Mouse (Mus musculus) embryo, embryonic 11.5 days (tissue): ENCODE measurements at regions not wholly inside any gene's neighbourhood (a gene's known extent, or its start where the extent isn't known, plus 50 kb on each side); places are given as distances from the start of the nearest gene placed in this dataset.
"Not testable (repeated sequence)": the region's sequence is repeated elsewhere in the genome, so short reads cannot be mapped to it uniquely, and the experiment has no call there.

Experiments
- DNase-seq: peaks from one replicate; pipeline ENCODE4 v3.0.0-alpha.2; 2012; ENCODE audit warnings: low read depth, low spot score

DNA sequence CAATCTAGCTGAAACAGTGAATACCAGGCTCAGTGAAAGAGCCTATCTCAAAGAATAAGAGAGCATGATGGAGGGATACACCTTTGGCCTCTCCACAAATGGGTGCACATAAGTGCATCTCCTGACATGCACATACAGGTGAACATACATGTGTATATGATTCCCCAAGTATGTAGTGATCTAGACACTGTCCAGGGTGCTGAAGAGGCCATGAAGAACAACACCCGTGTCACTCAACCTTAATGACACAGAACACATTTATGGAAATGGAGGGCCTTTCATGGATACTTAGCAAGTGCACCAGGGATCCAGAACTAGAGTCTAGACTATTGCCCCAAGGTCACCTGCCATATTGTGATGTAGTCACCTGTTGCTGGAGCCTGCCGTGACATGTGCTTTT lies 56.9 kb downstream of the Spata19 start:
- DNase-seq, result peak; percentile 23

DNA sequence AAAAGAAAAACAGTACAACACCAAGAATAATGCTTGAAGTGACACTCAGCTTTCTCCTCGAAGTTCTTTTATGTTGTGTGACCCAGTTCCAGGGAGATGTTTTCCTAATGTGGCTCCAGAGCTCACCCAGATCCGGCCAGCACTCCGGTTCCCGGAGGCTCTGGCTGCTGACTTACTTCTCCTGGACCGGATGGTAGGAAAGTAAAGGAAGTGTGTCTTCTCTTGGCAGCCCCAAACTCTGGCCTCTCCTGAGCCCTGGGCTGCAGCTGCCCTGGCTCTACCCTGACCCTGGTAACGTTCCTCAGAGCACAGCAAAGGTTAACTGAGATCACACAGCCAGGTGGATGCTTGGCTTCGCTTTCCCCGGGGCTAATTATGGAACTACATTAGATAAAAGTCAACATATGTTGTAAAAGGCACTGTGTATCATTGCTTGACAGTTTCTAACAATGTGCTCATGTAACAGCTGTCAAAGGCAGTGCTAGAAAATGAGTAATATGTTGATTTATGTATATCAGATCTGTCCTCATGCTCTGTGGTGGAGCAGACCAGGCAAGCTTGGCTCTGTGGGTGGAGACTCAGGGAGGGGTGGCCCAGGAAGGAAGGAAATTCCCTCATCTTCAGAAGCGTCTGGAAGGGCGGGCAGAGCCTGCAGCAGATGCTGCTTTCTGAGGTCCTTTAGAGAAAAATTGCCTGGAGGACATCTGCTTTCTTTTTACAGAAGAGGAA lies 57.5 kb downstream of the Spata19 start:
- no peak for DNase-seq

DNA sequence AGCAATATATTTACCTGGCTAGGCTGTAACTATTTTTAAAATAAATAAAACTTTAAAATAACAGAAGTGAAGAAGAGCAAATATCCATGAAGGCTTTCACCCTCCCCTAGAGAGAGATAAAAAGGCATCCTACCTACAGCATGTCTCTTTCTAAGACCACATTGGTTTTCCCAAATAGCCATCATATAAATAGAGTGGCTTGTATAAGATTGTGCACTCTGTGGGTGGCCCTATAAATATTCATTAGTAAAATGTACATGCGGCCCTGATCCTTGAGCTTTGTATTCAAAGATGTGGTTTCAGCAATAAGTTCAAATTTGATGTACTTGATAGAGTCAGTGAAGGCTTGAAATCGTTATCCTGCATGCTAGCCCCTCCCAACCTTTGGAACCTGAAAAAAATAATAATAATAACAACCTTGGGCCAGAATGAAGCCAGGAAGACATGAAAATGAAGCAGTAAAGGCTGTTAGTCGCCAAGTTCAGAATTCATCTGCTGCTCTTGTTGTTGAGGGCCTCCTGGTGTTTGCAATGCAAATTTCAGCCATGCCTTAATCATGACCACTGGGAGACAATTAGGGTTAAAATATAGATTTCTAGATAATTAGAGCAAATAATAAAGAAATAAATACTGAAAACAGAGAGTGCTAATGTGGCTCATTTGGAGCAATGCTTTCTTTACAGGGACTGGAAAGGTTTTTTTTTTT lies 61.9 kb downstream of the Spata19 start:
- no peak for DNase-seq

DNA sequence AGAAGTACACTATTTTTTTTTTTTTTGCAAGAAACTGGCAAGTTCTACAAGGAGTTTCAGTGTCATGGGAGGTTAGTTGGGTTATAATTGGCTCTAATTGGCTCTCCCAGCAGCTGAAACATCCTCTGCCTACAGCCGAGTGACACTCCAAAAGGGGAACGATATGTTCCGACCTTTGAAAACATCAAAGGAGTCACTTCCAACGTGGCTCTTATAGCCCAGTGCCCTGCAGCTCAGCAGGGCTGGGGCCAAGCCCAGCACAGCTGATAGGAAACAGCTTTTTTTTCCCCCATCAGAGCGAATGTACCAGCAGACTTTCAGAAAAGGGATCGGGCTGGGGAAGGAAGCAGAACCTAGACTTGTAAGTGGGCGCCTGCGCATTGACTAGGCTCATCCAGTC lies 64.4 kb downstream of the Spata19 start:
- no peak for DNase-seq

DNA sequence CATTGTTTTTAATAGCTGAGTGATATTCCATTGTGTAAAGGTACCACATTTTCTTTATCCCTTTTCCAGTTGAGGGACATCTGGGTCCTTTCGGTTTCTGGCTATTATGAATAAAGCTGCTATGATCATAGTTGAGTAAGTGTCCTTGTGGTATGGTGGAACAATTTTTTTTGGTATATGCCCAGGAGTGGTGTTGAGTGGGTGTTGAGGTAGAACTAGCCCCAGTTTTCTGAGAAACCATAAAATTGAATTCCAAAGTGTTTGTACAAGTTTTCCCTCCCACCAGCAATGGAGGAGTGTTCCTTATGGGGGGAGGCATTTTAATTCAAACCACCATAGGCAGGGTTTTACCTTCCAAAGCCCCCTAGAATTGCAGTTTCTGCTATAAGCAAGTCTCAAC lies 67.4 kb downstream of the Spata19 start:
- DNase-seq, result no peak

DNA sequence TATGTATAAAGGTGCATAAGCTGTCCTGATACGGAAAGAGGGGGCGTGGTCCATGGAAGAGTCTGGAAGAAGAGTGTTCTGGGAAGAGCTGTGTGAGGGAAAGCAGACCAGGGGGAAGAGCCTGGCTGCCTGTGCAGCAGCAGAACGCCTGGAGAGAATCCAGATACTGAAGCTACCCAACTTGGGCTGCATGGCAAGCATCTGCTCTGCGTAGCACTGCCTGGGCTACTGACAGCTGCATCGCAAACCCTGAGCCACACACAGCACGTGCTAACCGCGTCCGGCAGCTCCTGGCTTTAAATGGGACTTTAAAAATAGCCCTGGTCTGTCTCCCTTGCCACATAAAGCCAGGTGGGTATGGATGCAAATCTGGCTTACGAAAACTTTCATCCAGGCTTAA lies 78.9 kb downstream of the Spata19 start:
- no peak for DNase-seq

DNA sequence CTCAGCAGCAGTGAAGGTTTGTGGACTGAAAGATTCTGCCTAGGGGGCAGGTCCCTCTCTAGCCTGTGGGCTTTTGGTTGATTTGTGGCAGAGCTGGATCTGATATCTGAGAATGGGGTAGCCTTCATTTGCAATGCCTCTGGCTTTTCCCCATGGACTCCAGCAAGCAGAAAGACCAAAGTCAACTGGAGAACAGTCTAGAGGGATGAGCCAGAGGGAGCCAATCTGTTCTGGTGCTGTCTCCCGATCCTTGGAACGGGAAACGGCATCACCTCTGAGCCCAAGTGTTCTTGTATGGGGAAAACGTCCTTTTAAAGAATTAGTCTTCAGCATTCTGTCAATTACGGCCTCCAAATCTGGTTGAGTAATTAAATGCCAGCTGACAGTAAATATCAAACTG lies 80.0 kb downstream of the Spata19 start:
- DNase-seq, result no peak

DNA sequence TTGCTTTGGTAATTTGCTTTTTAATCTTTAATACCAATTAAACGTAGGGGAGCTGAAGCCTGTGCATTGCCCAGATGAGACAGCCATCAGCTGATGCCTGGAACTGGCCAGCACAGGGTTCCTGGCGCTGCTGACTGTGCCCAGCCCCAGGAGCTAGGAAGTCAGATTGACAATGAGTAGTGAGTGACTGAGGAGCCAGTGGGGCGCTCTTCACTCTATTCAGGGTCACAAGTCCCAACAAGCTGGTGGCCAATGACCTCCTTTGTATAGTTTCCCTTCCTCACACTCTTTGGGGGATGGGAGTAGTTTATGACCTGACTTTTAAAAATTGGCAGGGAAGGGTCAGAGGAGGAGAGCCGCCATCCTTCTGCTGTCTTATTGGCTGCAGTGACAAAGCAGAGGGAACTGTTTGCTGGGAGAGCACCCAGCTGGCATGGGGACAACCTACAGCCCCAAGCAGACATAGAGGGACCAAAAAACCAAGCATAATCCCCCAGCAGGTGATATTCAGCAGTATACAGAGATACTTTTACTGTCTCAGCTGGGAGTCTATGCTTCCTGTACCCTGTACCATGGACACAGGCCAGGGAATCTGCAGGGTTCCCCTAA lies 80.6 kb downstream of the Spata19 start:
- DNase-seq, result no peak

DNA sequence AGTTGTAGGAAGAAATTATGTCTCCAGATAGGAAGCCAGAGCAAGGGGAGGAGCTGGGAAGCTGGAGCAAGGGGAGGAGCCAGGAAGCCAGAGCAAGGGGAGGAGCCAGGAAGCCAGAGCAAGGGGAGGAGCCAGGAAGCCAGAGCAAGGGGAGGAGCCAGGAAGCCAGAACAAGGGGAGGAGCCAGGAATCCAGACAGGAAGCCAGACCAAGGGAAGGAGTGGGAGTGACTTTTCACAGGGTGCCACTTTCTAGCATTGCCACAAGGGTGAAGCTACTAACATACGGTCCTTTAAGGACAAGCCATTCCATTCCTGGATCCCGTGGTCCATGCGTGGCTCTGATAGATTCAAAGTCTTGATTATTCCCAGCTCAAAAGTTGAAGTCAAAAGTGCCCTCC lies 81.7 kb downstream of the Spata19 start:
- DNase-seq, result no peak

DNA sequence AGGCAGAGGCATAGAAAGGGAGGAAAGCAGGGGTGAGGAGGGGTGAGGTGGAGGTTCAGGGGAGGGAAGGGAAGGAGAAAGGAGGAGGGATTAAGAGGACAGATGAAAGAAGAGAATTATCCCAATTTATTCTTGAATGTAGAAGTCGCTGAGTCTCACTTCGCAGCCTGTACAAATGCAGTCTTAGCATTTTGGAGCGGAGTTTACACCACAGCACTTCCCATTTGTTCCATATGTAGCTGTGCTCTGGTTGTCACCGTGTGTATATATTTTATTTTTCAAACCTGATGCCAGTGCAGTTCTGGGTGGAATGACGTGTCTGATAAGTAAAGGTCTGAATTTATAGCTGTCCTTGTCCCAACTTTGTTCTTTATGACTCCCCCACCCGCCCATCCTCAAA lies 105.2 kb downstream of the Spata19 start:
- DNase-seq, result no peak

DNA sequence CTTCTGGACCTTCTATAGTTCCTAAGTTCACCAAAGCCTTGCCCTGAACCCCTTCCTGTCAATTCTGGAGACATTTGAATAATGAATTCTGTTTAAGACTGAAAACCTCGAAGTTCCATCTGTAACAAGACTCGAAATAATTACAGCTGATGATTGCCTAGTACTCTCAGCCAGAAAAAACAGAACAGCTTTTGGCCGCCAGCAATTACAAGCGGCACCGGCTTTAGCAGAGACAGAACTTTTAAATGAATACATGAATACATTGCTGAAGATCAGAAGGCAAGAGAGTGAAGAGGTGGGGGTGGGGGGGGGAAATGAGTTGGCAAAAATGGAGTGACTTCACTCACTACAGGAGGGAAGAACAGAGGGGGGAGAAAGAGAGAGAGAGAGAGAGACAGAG lies 112.6 kb downstream of the Spata19 start:
- DNase-seq, result no peak

DNA sequence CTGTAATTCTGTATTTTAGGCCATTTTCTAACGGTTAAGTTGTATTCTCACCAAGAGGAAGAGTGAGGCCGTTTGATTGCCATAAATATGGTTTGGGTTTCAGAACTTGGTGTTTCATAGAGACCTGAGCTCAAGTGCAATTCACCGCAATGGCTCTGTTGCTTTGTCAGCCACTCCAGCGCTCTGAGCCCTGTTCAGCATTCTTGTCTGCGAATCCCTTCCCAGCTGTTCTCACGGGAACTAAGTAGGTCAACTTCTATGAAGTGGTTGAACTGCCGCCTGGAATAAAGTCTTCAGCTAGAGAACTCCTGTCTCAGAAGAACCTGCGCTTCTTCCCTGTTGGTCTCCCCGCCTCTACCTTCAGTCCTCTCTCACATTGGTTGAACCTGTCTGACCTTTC lies 113.1 kb downstream of the Spata19 start:
- no peak for DNase-seq

DNA sequence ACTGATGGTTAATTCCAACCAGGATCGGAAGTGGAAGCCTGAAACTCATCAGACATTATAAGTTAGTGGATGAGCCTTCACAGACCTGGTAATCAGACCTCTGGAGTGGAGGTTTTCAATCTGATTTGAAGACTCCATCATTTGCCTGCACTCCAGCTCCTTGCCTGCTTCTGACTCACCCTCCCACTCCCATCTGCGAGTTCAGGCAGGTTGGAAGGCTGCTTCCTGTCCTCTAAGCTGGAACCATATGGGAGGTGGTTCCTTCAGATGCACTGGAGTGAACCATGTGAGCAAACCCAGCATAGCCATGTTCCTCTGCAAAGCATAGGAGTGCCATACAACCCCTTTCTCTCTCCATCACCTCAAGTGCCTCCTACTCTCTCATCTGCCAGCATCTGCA lies 114.6 kb downstream of the Spata19 start:
- DNase-seq, result no peak

DNA sequence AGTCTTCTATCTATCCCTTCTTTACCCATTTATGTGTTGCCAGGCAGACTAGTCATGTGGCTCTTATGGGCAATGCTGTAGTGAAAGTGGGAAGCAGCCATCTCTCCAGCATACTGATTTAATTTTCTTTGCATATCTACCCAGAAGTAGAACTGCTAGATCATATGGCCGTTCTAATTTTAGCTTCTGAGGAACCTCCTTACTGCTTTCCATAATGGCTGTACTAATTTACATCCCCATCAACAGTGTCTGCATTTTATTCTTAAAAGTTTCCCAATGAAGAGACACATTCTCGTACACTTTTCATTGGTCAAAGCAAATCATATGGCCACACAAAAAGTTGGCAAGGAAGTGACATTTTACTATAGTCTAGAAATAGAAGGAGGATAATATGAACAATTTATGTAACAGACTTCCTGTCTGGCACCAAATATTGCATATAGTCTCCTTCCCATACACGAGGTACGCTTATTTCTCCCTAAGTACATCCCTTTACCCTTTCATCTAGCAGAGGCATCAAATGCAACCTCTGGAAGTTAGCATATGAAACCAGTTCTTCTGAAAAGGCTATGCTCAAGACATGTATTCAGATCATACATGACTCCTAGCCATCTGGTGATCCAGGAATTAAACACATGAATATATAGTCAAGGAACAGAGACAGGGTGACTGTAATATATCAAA lies 119.0 kb downstream of the Spata19 start:
- no peak for DNase-seq

DNA sequence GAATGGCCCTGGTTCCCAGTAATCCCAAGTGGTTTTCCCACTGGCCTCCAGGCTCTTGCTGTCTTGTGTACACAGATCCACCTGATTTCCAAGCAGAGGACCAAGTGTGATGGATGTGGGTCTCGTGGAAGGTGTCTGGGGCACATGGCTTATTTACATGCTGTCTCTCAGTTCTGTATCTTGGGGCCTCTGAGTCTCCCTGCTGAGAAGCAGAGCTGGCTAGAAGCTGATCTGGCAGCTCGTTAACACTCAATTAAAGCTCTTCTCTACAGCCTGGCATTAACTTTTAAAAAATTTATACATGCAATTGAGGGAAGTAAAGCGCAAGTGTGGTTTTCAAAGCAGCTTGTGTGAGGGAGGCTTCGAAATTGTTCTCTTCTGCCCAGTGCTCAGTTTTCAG lies 121.4 kb downstream of the Spata19 start:
- no peak for DNase-seq

DNA sequence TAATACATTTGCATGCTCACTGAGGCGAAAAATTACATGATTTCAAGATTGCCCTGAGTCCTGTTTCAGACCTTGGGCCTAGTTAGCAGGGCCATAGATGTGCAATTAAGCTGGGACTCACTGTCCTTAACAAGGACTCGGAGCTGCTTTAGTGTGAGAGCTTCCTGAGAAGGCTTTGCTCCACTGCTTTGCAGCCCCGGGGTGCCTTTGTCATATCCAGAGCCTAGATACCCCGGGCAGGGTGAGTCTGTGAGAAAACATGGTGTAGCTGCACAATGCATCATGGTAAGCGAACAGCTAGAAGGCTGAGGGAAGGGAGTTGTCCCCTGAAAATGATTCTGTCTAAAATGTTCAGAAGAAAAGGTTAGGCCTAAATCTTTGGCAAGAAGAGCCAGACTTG lies 123.1 kb downstream of the Spata19 start:
- DNase-seq, result no peak

DNA sequence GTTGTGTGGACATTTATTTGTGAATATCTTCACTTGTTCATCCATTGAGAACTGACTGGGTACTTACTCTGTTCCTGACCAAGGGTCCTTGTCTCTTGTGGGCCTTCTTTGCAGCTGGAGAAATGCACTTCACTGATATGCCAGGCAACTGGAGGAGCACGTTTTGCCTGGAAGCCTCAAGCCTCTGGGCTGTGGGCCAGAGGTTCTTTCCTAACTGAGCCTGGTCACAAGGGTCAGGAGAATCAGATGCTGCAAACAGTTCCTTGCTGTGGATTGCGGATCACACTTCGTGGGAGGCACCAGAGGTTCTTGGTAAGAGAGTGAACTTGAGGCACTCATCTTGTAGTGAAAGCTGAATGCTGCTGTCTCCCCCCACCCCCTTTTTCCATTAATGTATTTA lies 124.6 kb downstream of the Spata19 start:
- no peak for DNase-seq

DNA sequence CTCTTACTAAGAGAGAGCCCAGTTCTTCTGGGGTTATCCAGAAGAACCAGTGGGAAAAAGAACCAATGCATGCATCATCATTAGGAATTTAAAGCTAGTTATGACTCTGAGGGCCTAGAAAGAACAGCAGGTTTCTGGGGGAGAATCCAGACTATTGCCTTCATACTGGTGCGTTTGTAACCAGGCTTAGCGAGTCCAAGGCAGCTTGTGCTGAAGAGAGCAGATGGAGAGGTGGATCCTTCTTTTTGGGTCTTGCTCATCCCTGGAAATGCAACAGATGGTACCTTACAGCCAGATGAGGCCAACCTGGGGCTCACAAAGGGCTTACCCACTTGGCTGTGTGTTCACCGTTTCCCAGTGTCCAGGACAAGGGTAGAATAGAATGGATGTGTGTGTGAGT lies 130.1 kb downstream of the Spata19 start:
- no peak for DNase-seq

DNA sequence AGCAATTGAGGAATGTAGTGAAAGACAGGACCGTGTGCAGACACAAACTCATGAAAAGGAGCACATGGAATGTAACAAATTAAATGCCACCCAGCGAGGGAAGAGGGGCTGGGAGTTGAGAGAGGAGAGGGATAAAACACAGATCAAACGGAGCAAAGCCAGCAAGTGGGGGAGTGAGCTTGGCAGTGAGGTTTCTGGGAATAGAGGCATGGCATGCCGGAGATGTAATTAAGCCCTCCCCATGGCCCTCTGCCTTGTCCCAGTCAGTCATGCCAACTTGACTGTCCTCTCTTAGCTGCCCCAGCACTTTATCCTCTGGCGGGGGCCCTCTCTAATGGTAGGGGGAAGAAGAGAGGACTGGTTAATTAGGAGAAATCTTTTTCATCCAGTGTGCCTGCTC lies 141.9 kb downstream of the Spata19 start:
- DNase-seq, result no peak

DNA sequence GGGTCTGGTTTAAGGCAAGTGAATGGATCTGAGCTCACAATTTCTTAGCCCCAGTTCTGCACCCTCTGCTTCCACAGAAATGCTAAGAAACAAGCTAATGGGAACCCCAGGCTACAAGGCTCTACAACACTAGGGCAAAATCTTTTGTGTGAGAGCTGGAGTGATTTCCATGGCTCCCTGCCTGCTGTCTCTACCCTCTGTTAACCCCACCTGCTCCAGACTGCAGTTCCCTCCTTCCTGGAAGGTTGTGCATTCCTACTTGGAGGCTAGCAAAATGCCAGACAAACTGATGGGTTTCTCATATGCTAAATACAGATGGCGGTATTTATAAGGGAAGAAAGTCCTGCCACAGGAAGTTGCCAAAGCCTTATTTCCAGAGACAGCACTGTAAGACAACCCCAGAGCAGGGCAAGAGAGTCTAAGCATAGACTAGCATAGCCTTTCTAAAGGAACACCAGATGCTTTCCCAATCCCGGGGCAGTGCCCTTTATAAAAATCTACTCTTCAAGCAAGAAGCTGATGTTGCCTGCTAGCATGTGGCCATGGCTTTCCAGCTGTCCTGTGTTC lies 145.1 kb downstream of the Spata19 start:
- no peak for DNase-seq

DNA sequence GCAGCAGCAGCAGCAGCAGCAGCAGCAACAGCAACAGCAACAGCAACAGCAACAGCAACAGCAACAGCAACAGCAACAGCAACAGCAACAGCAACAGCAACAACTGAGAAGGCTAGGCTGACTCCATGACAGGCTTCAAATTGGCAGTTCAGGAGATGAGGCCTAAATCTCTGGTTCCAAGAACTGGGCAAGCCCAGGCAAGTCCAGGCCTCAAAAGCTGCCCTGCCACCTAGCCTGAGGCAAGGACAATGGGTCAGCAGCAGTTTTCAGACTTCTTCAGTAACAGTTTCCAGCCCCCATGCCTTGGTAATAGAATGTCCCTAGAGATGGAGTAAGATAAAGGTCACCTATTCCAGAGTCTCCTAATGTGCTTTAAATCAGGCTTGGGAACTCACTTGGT lies 158.1 kb downstream of the Spata19 start:
- DNase-seq, result not testable (repeated sequence)
